Mouse (Mus musculus) megakaryocyte, embryonic 14.5 days (primary cell): Measurements from ENCODE around the gene Fbn1.

Experiments used
- FLI1 ChIP-seq: IDR thresholded peaks from 2 replicates; pipeline ENCODE4 v1.6.1; 2012; ENCODE audit warnings: low read length, inconsistent platforms, mixed read lengths
- GATA1 ChIP-seq: IDR thresholded peaks from 3 replicates; pipeline ENCODE4 v1.6.1; 2012; ENCODE audit warnings: mixed read lengths, low read length, inconsistent platforms, borderline replicate concordance

DNA sequence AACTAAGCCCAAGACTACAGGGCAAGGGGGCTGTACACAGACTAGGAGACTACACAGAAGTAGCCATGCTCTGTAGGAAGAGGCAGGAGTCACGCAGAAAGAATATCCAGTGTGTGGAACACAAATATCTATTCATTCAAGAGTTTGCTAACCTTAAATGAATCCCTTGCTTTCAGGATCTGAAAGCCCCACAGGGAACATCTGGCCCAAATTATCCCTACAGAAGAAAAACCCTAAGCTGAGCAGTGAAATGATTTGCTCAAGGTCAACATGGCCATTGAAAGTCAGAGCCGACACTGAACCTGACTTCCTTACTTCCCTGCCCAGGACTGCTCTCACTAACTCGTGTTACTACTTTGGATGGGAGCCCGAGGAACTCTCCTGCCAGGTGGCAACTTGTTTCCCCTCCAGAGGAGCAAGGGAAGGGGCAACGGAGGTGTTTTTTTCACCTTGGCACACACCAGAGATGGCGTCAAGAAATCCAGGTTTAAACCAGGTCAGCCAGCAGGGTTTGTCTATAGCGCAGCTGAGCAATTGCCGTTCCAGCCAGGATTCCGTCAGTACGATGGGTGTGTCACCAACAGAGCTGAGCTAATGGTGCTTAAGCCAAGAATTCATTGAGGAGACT is 78.9 kb downstream of the Fbn1 start:
- TF ChIP-seq FLI1 (no peak), GATA1 (no peak)
